Mouse (Mus musculus) G1E (cell line): ENCODE measurements around the gene Adarb1. TPM values are rescaled to one million over a fixed set of nuclear protein-coding genes. Genes with fewer than 3 reads are reported as not detected.

ENCODE experiments used
- ATAC-seq: 2 replicates; pipeline ENCODE4 v1.8.0; 2016; ENCODE audit warnings: mild to moderate bottlenecking; ENCODE audit not compliant: insufficient number of reproducible peaks, poor library complexity, low FRiP score, severe bottlenecking; ENCODE audit errors: extremely low read depth
- DNase-seq: peaks from one replicate; pipeline ENCODE4 v3.0.0; 2012; ENCODE audit warnings: low spot score
- H3K27me3 ChIP-seq: 2 replicates; pipeline ENCODE4 v1.6.1; 2012; ENCODE audit warnings: mild to moderate bottlenecking, low read length, inconsistent platforms; ENCODE audit not compliant: insufficient read depth
- H3K36me3 ChIP-seq: replicated peaks from 2 replicates; pipeline ENCODE3; 2012; ENCODE audit warnings: mild to moderate bottlenecking, inconsistent platforms
- H3K4me1 ChIP-seq: 2 replicates; pipeline ENCODE4 v1.6.1; 2012; ENCODE audit warnings: low read depth, low read length, inconsistent platforms, mixed read lengths; ENCODE audit not compliant: insufficient read depth
- H3K4me3 ChIP-seq: 2 replicates; pipeline ENCODE4 v1.5.1; 2012; ENCODE audit warnings: low read depth, mild to moderate bottlenecking, inconsistent platforms, low read length, moderate library complexity, mixed read lengths
- H3K9me3 ChIP-seq: replicated peaks from 2 replicates; pipeline ENCODE4 v1.6.1; 2012; ENCODE audit warnings: inconsistent platforms
- CTCF ChIP-seq: IDR thresholded peaks from 2 replicates; pipeline ENCODE4 v1.5.1; 2012; ENCODE audit warnings: low read depth, low read length, inconsistent platforms, mixed read lengths
- GATA1 ChIP-seq: IDR thresholded peaks from 2 replicates; pipeline ENCODE4 v1.6.1; 2012; ENCODE audit warnings: borderline replicate concordance, low read length, inconsistent platforms, mixed read lengths
- GATA2 ChIP-seq: IDR thresholded peaks from 2 replicates; pipeline ENCODE4 v1.6.1; 2012; ENCODE audit warnings: low read depth, low read length, inconsistent platforms, borderline replicate concordance
- POLR2AphosphoS5 ChIP-seq: IDR thresholded peaks from 2 replicates; pipeline ENCODE4 v1.6.1; 2012; ENCODE audit warnings: low read depth, low read length, inconsistent platforms; ENCODE audit not compliant: insufficient replicate concordance
- TAL1 ChIP-seq: conservative IDR thresholded peaks from 2 replicates; pipeline ENCODE4 v1.6.1; 2012; ENCODE audit warnings: low read depth, low read length, inconsistent platforms, mixed read lengths
- polyA plus RNA-seq: library from polyadenylated mRNA; stranded (reverse); fragments of >175 nt; gene quantifications from 2 replicates; pipeline ENCODE4 v1.2.3, GENCODE M21; 2012
- total RNA-seq, 2 experiments: library from RNA; stranded (forward) in 1 of 2; stranded (reverse) in 1 of 2; fragments of 200-1000 nt in 1 of 2; fragments of >200 nt in 1 of 2; fragmentation: Nextera tagmentation in 1 of 2; gene quantifications; 2 replicates each; pipeline ENCODE4 v1.2.3; 2014 to 2017

Adarb1 gene
- total and polyA plus RNA-seq, 3 experiments: 0.05 TPM; not detected in 2

GRCm38 (mm10) chr10:77429921-77430320 is 11.9 kb upstream of the Adarb1 start:
- TF ChIP-seq TAL1 (no peak), GATA2 (no peak), GATA1 (no peak), CTCF (no peak), POLR2AphosphoS5 (no peak)
- no peaks in the 10 kb centered on the region for H3K36me3 ChIP-seq
- no peaks in the 10 kb centered on the region for H3K4me1 ChIP-seq
- H3K9me3 ChIP-seq: no peaks in the 10 kb centered on the region
- H3K4me3 ChIP-seq: no peak overlapping the region
- H3K27me3 ChIP-seq: peaks cover 18% of the 10 kb centered on the region
- ATAC-seq (no peak), DNase-seq (no peak)

GRCm38 (mm10) chr10:77427610-77428009 is 9.5 kb upstream of the Adarb1 start:
- Histone ChIP-seq H3K4me1 (no peaks in the 10 kb centered on the region), H3K27me3 (peaks cover 15% of the 10 kb centered on the region), H3K9me3 (no peaks in the 10 kb centered on the region), H3K36me3 (no peaks in the 10 kb centered on the region), H3K4me3 (no peak overlapping the region)
- DNase-seq (no peak), ATAC-seq (no peak)
- TF ChIP-seq CTCF (no peak), POLR2AphosphoS5 (no peak), GATA1 (no peak), TAL1 (no peak), GATA2 (no peak)

- Histone ChIP-seq H3K4me3 (no peak overlapping the region), H3K36me3 (no peaks in the 10 kb centered on the region), H3K9me3 (peaks cover 12% of the 10 kb centered on the region), H3K4me1 (no peaks in the 10 kb centered on the region), H3K27me3 (peaks cover 6% of the 10 kb centered on the region; the same call in 1 of the 2 replicates)
- no peak for ATAC-seq
- TF ChIP-seq CTCF: no peak
- TF ChIP-seq GATA2: no peak
- no peak for TF ChIP-seq TAL1
- TF ChIP-seq GATA1: no peak
- no peak for TF ChIP-seq POLR2AphosphoS5
- no peak for DNase-seq
These were observed 2.1 kb upstream of the Adarb1 start for GRCm38 (mm10) chr10:77420190-77420589.

GRCm38 (mm10) chr10:77417240-77418102 is 599 bp downstream of the Adarb1 start:
- H3K4me1 ChIP-seq: no peaks in the 10 kb centered on the region
- DNase-seq (no peak), ATAC-seq (no peak)
- no peaks in the 10 kb centered on the region for H3K36me3 ChIP-seq
- no peak overlapping the region for H3K4me3 ChIP-seq
- H3K27me3 ChIP-seq: peaks cover 6% of the 10 kb centered on the region
- TF ChIP-seq GATA2: no peak
- TF ChIP-seq CTCF: no peak
- no peak for TF ChIP-seq GATA1
- no peak for TF ChIP-seq TAL1
- TF ChIP-seq POLR2AphosphoS5: no peak
- peaks cover 12% of the 10 kb centered on the region for H3K9me3 ChIP-seq

GRCm38 (mm10) chr10:77416666-77417239 is 1.3 kb downstream of the Adarb1 start:
- Histone ChIP-seq H3K4me1 (no peaks in the 10 kb centered on the region), H3K4me3 (no peak overlapping the region), H3K9me3 (peaks cover 12% of the 10 kb centered on the region), H3K36me3 (no peaks in the 10 kb centered on the region), H3K27me3 (peaks cover 6% of the 10 kb centered on the region)
- no peak for DNase-seq
- no peak for ATAC-seq
- TF ChIP-seq GATA2 (no peak), GATA1 (no peak), TAL1 (no peak), POLR2AphosphoS5 (no peak), CTCF (no peak)

- no peaks in the 10 kb centered on the region for H3K36me3 ChIP-seq
- H3K4me1 ChIP-seq: no peaks in the 10 kb centered on the region
These were observed 2.2 kb downstream of the Adarb1 start for GRCm38 (mm10) chr10:77415867-77416266.

More at GRCm38 (mm10) chr10:77415867-77416266, 2.2 kb downstream of the Adarb1 start:
- ATAC-seq (no peak), DNase-seq (no peak)
- Histone ChIP-seq H3K27me3 (peaks cover 6% of the 10 kb centered on the region), H3K4me3 (no peak overlapping the region), H3K9me3 (peaks cover 12% of the 10 kb centered on the region)
- TF ChIP-seq CTCF (no peak), POLR2AphosphoS5 (no peak), GATA1 (no peak), GATA2 (no peak), TAL1 (no peak)
